Mouse (Mus musculus) hindbrain, embryonic 13.5 days (tissue): ENCODE data around the gene Ostc. TPM values are rescaled to one million over a fixed set of nuclear protein-coding genes. Genes with fewer than 3 reads are reported as not detected.

Experiments
- ATAC-seq: fragments of 200-750 bp; cut with Nextera tagmentation; 2 replicates; pipeline ENCODE4 v1.8.0; 2017; ENCODE audit warnings: moderate TSS enrichment; ENCODE audit not compliant: low FRiP score
- H3K27ac ChIP-seq: fragments of 300-500 bp; sonication (generic); 2 replicates; pipeline ENCODE4 v1.5.1; 2015; ENCODE audit warnings: inconsistent platforms, mild to moderate bottlenecking, moderate library complexity
- H3K27me3 ChIP-seq: fragments of 300-500 bp; sonication (generic); 2 replicates; pipeline ENCODE4 v1.6.1; 2015; ENCODE audit warnings: mild to moderate bottlenecking, inconsistent platforms
- H3K36me3 ChIP-seq: fragments of 300-500 bp; sonication (generic); 2 replicates; pipeline ENCODE4 v1.6.1; 2015; ENCODE audit warnings: mild to moderate bottlenecking, inconsistent platforms
- H3K4me1 ChIP-seq: fragments of 300-500 bp; sonication (generic); replicated peaks from 2 replicates; pipeline ENCODE4 v1.6.1; 2015; ENCODE audit warnings: inconsistent platforms
- H3K4me2 ChIP-seq: fragments of 300-500 bp; sonication (generic); 2 replicates; pipeline ENCODE4 v1.6.1; 2015; ENCODE audit warnings: inconsistent platforms, mild to moderate bottlenecking, moderate library complexity
- H3K4me3 ChIP-seq: fragments of 300-500 bp; sonication (generic); 2 replicates; pipeline ENCODE4 v1.5.1; 2015; ENCODE audit warnings: mild to moderate bottlenecking, inconsistent platforms
- H3K9ac ChIP-seq: fragments of 300-500 bp; sonication (generic); 2 replicates; pipeline ENCODE4 v1.6.1; 2015; ENCODE audit warnings: mild to moderate bottlenecking, inconsistent platforms
- H3K9me3 ChIP-seq: fragments of 300-500 bp; sonication (generic); 2 replicates; pipeline ENCODE4 v1.6.1; 2016; ENCODE audit warnings: inconsistent platforms
- WGBS: fragments of 180-500 bp; shearing (Covaris S2); methylation state at CpG from one replicate; pipeline ENCODE4 v1.1.7; 2015; 5-methylcytosine and 5-hydroxymethylcytosine counted together
- polyA plus RNA-seq: library from polyadenylated mRNA; unstranded; fragments of >200 nt; fragmentation: Nextera tagmentation; extraction: Ambion mirVana; gene quantifications from 2 replicates; pipeline ENCODE4 v1.2.1, GENCODE M21; 2015

Ostc gene
- polyA plus RNA-seq, 1 experiment from 2014 or later: 242 TPM

DNA sequence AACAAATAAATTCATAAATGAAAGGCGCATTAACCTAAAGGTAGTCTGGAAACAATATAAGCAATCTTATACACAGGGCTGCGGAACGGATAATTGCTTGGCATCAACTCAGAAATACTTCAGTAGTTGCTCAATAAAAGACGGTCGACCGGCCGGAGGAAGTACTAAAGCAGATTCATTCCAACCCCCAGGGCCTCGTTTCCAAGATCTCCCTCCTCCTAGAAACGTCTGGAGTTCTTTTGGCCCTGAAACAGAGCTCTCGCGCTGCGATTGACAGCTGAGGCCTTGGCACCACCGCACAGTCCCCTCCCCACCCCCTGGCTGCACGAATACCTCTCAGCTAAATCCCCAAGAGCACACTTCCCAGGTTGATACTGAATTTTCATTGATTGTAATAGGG lies 38.0 kb downstream of the Ostc start:
- Histone ChIP-seq H3K4me3 (no peak overlapping the region), H3K36me3 (no peaks in the 10 kb centered on the region), H3K27me3 (no peaks in the 10 kb centered on the region), H3K27ac (no peak overlapping the region), H3K4me1 (peaks cover 4% of the 10 kb centered on the region; the same call in 1 of the 2 replicates), H3K9ac (no peak overlapping the region), H3K4me2 (no peak overlapping the region), H3K9me3 (no peaks in the 10 kb centered on the region)
- no peak for ATAC-seq
- 61% methylated on average over 14 of the region's 14 CpGs for WGBS

DNA sequence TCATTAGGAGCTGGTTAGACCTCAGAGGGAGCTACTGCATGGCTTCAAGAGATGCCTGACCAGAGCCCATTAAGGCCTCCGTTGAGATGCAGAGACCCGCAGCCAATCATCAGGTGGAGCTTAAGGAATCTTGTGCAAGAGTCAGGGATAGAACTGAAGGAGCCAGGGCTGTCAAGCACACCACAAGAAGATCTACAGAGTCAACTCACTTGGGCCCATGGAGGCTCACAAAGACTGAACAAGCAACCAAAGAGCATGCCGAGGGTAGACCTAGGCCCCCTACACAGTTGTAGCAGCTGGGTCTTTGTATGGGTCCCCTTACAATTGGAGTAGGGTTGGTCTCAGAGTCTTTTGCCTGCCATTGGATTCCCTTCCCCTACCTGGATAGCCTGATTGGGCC lies 46.7 kb downstream of the Ostc start:
- H3K9ac ChIP-seq: no peak overlapping the region
- H3K27me3 ChIP-seq: no peaks in the 10 kb centered on the region
- no peak overlapping the region for H3K4me2 ChIP-seq
- no peak overlapping the region for H3K4me3 ChIP-seq
- no peaks in the 10 kb centered on the region for H3K36me3 ChIP-seq
- 89% methylated on average over 3 of the region's 3 CpGs for WGBS
- H3K9me3 ChIP-seq: no peaks in the 10 kb centered on the region
- H3K27ac ChIP-seq: no peak overlapping the region
- H3K4me1 ChIP-seq: no peaks in the 10 kb centered on the region
- no peak for ATAC-seq

DNA sequence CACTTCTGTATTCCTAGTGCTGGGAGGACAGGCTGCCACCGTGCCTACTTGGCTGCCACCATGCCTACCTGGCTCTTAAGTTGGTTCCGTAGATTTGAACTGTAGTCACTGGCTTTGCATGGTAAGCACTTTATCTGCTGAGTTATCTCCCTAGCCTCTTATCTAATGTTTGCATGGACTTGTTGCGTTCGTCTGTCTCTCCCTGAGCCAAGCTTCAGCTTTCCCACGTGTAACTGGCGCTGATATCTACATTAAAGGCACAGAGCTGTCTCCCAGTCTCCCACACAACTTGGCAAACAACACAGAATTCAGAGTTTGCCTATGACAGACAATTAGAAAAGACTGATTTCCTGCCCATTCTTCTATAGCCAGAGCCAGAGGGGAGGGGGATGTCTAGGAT lies 48.6 kb downstream of the Ostc start:
- no peak for ATAC-seq

DNA sequence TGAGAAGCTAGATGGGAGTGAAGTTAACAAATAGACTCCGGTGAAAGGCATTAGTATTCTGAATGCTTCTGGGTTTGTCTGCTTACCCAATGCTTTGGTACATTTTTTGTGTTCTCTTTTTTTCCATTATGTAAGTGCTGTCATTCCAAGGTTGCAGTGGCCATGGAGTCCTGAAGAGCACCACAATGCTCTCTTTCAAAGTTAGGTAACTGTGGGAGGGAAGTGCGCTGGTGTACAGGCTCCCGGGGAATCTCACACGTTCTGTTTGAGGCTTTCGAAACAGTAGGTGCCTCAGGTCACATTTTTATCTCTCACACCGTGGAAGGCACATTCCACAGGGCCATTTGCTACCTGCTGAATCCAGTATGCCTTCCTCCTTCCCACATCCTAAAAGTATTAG lies 59.7 kb downstream of the Ostc start:
- no peaks in the 10 kb centered on the region for H3K27me3 ChIP-seq
- no peak overlapping the region for H3K9ac ChIP-seq
- H3K4me1 ChIP-seq: no peaks in the 10 kb centered on the region
- no peak overlapping the region for H3K4me3 ChIP-seq
- no peaks in the 10 kb centered on the region for H3K36me3 ChIP-seq
- no peak overlapping the region for H3K4me2 ChIP-seq
- no peaks in the 10 kb centered on the region for H3K9me3 ChIP-seq
- 53% methylated on average over 6 of the region's 6 CpGs for whole genome bisulfite sequencing
- no peak overlapping the region for H3K27ac ChIP-seq
- ATAC-seq: no peak

More for the DNA sequence above, 48.6 kb downstream of the Ostc start:
- H3K27ac ChIP-seq: no peak overlapping the region
- no peaks in the 10 kb centered on the region for H3K9me3 ChIP-seq
- H3K4me1 ChIP-seq: no peaks in the 10 kb centered on the region
- no peak overlapping the region for H3K9ac ChIP-seq
- H3K4me2 ChIP-seq: no peak overlapping the region
- H3K4me3 ChIP-seq: no peak overlapping the region
- no peaks in the 10 kb centered on the region for H3K36me3 ChIP-seq
- 79% methylated on average over 6 of the region's 6 CpGs for WGBS
- no peaks in the 10 kb centered on the region for H3K27me3 ChIP-seq

DNA sequence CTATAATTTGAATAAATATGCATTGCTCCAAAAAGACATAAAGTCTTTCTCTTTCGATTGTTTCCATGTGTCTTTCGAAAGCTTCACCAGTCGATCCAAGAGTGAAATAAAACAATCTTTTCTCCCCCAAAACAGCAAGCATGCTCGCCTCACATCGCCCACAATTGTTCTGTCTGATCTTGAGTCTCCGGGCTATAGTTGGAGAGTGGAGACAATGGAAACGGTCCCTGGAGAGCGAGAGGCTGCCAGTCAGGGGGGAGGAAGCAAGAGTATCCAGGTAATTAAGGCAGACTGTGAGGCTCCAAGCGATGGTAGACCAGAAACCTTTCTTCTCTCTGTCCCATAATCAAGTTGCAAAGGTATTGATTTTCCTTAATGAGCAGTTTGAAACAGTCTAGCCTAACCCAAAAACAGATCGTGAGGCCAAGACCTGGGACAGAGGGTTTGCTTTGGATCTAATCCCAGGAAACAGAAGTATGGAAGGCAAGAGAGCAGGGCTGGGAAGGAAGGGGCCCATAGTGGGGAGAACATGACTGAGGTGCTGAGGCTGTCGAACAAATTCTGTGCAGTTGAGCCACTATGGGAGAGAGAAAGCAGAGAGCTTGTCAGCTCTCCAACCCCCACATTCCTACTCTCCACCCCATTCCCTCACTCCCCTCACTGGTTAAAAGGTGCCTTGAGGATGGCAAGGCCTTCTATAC lies 63.0 kb downstream of the Ostc start:
- H3K27me3 ChIP-seq: no peaks in the 10 kb centered on the region
- H3K4me3 ChIP-seq: no peak overlapping the region
- no peak overlapping the region for H3K27ac ChIP-seq
- no peak overlapping the region for H3K4me2 ChIP-seq
- no peaks in the 10 kb centered on the region for H3K36me3 ChIP-seq
- no peak for ATAC-seq
- WGBS: 78% methylated on average over 11 of the region's 11 CpGs
- no peak overlapping the region for H3K9ac ChIP-seq
- H3K9me3 ChIP-seq: 0 out of 2 replicates have a peak, but pooled peaks cover 2% of the 10 kb centered on the region
- H3K4me1 ChIP-seq: no peaks in the 10 kb centered on the region

Other genes starting within 250 kb of the Ostc start
- not detected in 2 replicates for gene Etnppl, start 92.0 kb downstream of the Ostc start, polyA plus RNA-seq
- 626 and 633 TPM in 2 replicates for gene Rpl34, start 21.0 kb upstream of the Ostc start, polyA plus RNA-seq